Mouse (Mus musculus): ENCODE measurements at regions not wholly inside any gene's neighbourhood (a gene's known extent, or its start where the extent isn't known, plus 50 kb on each side); places are given as distances from the start of the nearest gene placed in this dataset.
A peak's percentile ranks its signal among the peaks of the same experiment; 100 is the strongest.

DNA sequence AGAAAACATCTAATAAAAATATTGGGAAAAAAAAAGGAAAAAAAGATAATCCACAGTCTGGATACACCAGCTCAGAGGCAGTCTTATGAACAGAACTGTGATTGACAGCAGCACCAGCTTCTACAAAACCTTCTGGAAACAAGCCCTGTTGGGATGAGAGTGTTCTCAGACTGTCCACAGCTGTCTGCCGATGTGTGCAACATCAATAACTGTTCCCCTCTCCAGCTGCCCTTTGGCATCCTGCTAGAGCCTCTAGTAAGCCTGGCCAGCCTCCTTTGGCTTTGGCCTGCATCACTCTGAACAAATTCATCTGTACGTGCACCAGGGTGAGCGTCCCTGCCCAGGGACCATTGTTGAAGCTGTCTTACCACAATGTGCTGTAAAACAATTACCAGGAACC, 137.0 kb upstream of the Irs2 start:
- H3K27me3 ChIP-seq = no peaks in the 10 kb centered on the region
- no peaks in the 10 kb centered on the region for H3K9me3 ChIP-seq
- H3K9ac ChIP-seq = no peak overlapping the region
- H3K4me2 ChIP-seq = no peak overlapping the region
- ATAC-seq (ENCODE audit: borderline replicate concordance, extremely low read depth, low FRiP score, low TSS enrichment) = no peak
- no peaks in the 10 kb centered on the region for H3K36me3 ChIP-seq
- H3K4me3 ChIP-seq = no peak overlapping the region
- H3K4me1 ChIP-seq = no peaks in the 10 kb centered on the region
- WGBS = 58% methylated on average over 3 of the region's 3 CpGs
- H3K27ac ChIP-seq = no peak overlapping the region

DNA sequence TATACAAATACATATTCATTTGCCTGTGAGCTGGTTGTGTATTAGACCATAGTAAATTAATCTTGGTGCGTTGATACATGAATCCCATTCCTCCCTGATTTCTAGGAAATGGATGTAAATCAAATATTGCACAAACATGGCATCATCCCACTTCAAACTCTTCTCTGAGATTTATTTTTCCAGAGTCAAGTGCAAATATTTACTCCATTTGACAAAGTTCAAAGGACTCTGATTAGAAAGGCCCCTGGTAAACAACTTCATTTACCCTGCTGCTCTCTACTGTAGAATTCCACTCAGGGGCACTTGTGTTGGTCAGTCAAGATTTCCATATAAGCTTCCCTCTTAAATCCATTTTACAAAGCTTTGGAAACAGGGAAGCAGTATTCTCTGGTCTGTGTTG, 132.3 kb upstream of the Irs2 start:
- no peaks in the 10 kb centered on the region for H3K36me3 ChIP-seq
- no peak overlapping the region for H3K4me3 ChIP-seq
- no peaks in the 10 kb centered on the region for H3K9me3 ChIP-seq
- H3K27me3 ChIP-seq = no peaks in the 10 kb centered on the region
- WGBS = 63% methylated on average over 1 of the region's 1 CpGs
- no peak overlapping the region for H3K4me2 ChIP-seq
- H3K4me1 ChIP-seq = no peaks in the 10 kb centered on the region
- no peak overlapping the region for H3K9ac ChIP-seq
- H3K27ac ChIP-seq = no peak overlapping the region
- ATAC-seq (ENCODE audit: borderline replicate concordance, extremely low read depth, low FRiP score, low TSS enrichment) = no peak

DNA sequence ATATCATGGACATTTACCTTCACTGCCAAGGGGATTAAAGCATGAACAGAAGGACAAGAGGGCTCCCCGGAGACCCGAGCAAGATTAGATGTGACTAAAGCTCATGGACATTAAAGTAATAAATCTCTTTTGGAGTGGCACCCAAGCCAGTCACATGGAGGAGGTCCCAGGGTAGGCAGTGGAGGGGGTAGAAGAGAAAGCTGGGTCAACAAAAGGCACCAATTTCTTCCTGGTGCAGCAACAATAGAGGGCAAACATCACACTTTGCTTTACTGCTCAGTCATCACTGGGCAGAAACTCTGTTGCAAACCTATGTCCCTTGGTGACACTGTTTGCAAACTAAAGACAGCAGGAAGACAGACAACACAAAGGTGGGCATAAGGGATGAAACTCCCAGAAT, 131.0 kb upstream of the Irs2 start:
- ATAC-seq (ENCODE audit: borderline replicate concordance, extremely low read depth, low FRiP score, low TSS enrichment) = no peak
- H3K36me3 ChIP-seq = no peaks in the 10 kb centered on the region
- no peak overlapping the region for H3K27ac ChIP-seq
- WGBS = 42% methylated on average over 2 of the region's 2 CpGs
- no peaks in the 10 kb centered on the region for H3K4me1 ChIP-seq
- H3K9ac ChIP-seq = no peak overlapping the region
- no peaks in the 10 kb centered on the region for H3K9me3 ChIP-seq
- no peak overlapping the region for H3K4me2 ChIP-seq
- no peaks in the 10 kb centered on the region for H3K27me3 ChIP-seq
- H3K4me3 ChIP-seq = no peak overlapping the region

DNA sequence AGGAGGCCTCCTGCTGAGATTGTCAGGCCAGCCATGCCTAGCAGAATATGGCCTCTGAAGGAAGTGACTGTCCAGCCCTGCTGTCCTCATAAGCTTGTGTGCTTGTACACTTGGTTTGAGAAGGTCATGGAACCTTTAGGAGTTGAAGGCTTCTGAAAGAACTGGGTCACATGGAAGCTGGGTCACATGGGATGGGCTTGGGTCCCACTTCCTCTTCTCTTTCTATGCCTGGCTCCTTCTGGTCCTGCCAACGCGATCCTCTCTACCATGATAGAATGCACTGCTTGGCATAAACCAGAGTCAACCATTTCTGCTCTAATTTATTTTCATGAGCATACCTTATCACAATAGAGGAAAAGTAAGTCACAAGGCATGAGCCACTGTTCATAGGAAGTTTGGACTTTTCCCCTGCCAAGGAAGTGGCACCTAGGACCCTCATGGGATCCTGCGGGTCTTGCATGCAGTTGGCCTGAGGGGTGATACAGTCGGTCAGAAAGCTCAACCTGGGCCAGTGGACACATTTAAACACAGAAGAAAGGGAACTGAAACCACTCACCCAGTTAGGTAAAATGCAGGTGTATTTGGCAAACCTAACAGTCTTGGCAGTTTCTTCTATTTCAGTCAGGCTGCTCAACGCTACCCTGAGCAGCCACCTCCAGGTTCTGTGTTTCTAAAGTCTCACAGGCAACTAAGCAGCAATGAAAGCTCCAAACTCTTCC, 130.2 kb upstream of the Irs2 start:
- Histone ChIP-seq H3K9me3 (no peaks in the 10 kb centered on the region), H3K4me1 (no peaks in the 10 kb centered on the region), H3K27me3 (no peaks in the 10 kb centered on the region), H3K27ac (no peak overlapping the region), H3K4me2 (no peak overlapping the region), H3K36me3 (no peaks in the 10 kb centered on the region), H3K9ac (no peak overlapping the region), H3K4me3 (no peak overlapping the region)
- no peak for ATAC-seq (ENCODE audit: borderline replicate concordance, extremely low read depth, low FRiP score, low TSS enrichment)
- WGBS = 90% methylated on average over 5 of the region's 5 CpGs

DNA sequence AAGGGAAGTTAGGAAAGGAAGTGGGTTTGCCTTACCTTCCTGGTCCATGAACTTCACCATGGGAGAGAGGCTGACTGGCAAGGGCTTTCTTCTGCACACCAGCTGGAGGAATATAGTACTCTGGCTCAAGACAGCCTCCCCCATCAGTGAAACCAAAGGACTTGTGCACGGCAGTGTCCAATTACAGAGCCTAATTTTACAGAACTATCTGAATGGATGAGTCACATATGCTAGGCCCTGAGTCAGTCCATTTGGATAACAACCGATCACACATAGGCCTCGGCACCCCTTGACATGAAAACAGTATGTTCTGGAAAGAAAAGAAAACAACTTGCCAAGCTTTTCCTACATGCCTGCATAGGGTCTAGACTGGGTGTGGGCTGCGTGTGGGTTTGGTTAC, 128.3 kb upstream of the Irs2 start:
- Histone ChIP-seq H3K4me2 (no peak overlapping the region), H3K36me3 (no peaks in the 10 kb centered on the region), H3K9ac (no peak overlapping the region), H3K4me3 (no peak overlapping the region), H3K27me3 (no peaks in the 10 kb centered on the region), H3K9me3 (no peaks in the 10 kb centered on the region), H3K4me1 (no peaks in the 10 kb centered on the region), H3K27ac (no peak overlapping the region)
- no peak for ATAC-seq (ENCODE audit: borderline replicate concordance, extremely low read depth, low FRiP score, low TSS enrichment)
- 80% methylated on average over 4 of the region's 4 CpGs for WGBS

DNA sequence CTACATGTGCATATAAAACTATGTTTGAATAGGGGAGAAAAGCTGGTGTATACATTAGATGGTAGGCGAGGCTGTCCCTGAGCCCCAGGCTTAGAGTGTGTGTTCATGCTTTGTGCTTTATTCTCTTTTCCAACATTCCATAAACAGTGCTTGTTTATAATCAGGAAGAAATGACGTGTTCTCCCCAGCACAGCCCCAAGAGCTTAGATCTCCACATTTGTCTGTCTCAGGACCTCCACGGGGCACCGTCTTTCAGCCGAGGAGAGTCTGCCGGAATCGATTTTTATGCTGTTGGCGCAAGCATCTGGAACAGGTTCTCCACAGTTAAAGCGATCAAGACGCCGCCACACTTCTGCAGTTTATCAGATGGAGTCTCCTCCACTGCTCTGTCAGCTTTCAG, 126.9 kb upstream of the Irs2 start:
- no peak overlapping the region for H3K27ac ChIP-seq
- no peaks in the 10 kb centered on the region for H3K27me3 ChIP-seq
- peak; percentile 65; the same call in 1 of the 2 replicates for ATAC-seq (ENCODE audit: borderline replicate concordance, extremely low read depth, low FRiP score, low TSS enrichment)
- H3K9me3 ChIP-seq = no peaks in the 10 kb centered on the region
- no peak overlapping the region for H3K4me3 ChIP-seq
- 62% methylated on average over 11 of the region's 11 CpGs for WGBS
- H3K9ac ChIP-seq = no peak overlapping the region
- no peaks in the 10 kb centered on the region for H3K4me1 ChIP-seq
- no peaks in the 10 kb centered on the region for H3K36me3 ChIP-seq
- no peak overlapping the region for H3K4me2 ChIP-seq

DNA sequence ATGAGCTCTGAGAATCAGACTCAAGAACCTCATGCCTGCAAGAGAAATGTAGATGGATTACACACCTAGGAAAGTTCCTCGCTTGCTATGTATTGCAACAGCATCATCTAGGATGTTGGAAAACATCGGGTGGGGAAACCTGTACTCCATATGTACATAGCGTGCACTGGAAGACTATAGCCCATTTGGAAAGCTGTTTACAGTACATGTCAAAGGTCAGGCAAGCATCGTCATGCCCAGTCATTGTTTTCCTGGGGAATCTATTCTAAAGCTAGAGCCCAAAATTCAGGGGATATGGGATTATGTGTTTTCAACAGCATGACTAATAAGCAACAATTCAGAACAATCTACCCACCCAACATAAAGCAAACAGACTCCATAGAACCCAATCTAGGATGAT, 126.3 kb upstream of the Irs2 start:
- H3K4me1 ChIP-seq = no peaks in the 10 kb centered on the region
- no peaks in the 10 kb centered on the region for H3K36me3 ChIP-seq
- 80% methylated on average over 4 of the region's 4 CpGs for WGBS

DNA sequence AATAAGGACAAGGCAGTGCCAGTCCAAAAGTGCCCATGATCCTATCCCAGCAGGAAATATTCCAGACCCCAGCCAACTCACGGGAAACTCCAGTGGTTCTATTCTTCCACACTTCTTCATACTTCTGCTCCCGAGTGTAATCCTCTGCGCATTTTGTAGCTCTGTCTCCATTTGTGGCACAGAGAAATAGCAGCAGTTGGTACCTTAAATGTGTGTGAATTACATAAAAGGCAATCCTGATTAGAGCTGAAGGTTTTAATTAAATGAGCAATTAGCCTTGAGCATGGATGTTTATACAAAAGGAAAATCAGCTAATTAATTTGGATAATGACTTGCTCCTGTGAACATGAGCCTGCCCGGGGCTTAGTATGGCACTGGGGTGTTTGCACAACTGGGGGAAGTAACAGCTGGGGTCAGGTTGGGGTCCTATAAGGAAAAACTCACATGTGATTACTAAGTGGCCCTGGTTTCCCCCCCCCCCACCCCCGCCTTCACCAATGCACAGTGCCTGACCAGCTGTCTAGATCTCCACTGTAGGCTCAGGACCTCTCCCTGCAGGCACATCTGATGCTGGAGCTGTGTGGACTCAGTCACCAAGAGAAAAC, 110.9 kb upstream of the Irs2 start:
- no peak overlapping the region for H3K9ac ChIP-seq
- H3K27me3 ChIP-seq = no peaks in the 10 kb centered on the region
- H3K4me3 ChIP-seq = no peak overlapping the region
- no peak overlapping the region for H3K4me2 ChIP-seq
- no peaks in the 10 kb centered on the region for H3K36me3 ChIP-seq
- no peaks in the 10 kb centered on the region for H3K9me3 ChIP-seq
- H3K4me1 ChIP-seq = no peaks in the 10 kb centered on the region
- ATAC-seq (ENCODE audit: borderline replicate concordance, extremely low read depth, low FRiP score, low TSS enrichment) = no peak
- 58% methylated on average over 5 of the region's 5 CpGs for WGBS
- no peak overlapping the region for H3K27ac ChIP-seq

More for the DNA sequence above, 126.3 kb upstream of the Irs2 start:
- no peak for ATAC-seq (ENCODE audit: borderline replicate concordance, extremely low read depth, low FRiP score, low TSS enrichment)
- H3K9ac ChIP-seq = no peak overlapping the region
- H3K4me2 ChIP-seq = no peak overlapping the region
- no peaks in the 10 kb centered on the region for H3K27me3 ChIP-seq
- no peaks in the 10 kb centered on the region for H3K9me3 ChIP-seq
- H3K27ac ChIP-seq = no peak overlapping the region
- no peak overlapping the region for H3K4me3 ChIP-seq

DNA sequence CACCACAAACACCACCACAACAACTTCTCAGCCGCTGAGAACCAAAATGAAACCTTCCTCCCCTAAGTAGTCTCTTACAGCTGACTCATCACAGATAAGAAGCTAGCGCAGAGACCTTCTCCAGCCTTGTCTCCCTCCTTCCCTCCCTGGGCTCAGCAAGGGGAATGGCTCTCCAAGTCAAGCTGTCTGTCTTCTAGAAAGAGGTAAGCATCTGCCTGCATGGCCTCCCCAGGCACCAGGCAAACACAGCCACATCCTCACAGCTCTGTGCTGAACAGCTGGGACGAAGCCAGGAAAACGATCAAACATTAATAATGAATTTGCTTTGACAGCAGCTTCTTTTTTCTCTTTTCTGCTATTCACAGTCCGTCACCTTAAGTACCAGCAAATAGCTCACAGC, 108.3 kb upstream of the Irs2 start:
- ATAC-seq (ENCODE audit: borderline replicate concordance, extremely low read depth, low FRiP score, low TSS enrichment) = no peak

DNA sequence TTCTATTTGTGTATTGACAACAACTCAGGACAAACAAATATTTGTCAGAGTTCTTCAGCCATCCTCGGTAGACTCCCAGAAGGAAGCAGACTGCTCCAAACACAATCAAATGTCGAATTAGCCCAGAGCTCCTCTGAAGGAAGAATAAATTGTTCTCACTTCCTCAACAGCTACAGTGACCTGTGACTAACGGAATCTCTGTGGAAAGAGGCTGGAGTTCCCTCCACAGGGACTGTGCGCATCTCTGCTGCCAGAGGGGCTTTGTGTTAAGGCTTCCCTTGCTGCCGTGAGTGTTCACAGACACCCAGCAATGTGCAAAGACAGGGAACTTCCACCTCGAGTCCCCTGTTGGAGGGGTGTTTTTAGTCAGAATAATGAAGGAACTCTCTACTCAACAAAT, 107.0 kb upstream of the Irs2 start:
- no peak overlapping the region for H3K4me2 ChIP-seq
- 18% methylated on average over 6 of the region's 6 CpGs for WGBS

More for the DNA sequence above, 108.3 kb upstream of the Irs2 start:
- no peaks in the 10 kb centered on the region for H3K27me3 ChIP-seq
- WGBS = 52% methylated on average over 5 of the region's 5 CpGs
- H3K27ac ChIP-seq = no peak overlapping the region
- no peak overlapping the region for H3K4me2 ChIP-seq
- H3K9ac ChIP-seq = no peak overlapping the region
- no peaks in the 10 kb centered on the region for H3K4me1 ChIP-seq
- no peaks in the 10 kb centered on the region for H3K36me3 ChIP-seq
- H3K9me3 ChIP-seq = no peaks in the 10 kb centered on the region
- no peak overlapping the region for H3K4me3 ChIP-seq

DNA sequence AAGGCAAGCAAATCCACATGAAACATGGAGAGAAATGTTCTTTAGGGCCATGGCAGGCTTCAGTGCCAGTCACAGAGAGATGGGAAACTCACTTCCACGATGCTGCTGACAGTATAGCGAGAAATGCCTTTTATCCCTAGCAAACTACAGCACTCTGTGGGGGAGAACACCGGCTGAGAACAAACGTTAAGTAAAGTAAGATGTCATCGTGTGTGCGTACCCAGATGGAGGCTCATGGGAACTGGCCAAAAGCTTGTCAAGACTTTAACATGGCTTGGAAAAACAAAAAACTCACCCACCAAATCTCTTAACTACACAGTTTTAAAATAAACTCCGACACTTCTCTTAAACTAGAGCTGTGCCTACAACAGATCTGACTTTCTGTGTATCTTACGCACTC, 106.3 kb upstream of the Irs2 start:
- no peaks in the 10 kb centered on the region for H3K27me3 ChIP-seq
- H3K9ac ChIP-seq = no peak overlapping the region
- no peak overlapping the region for H3K27ac ChIP-seq
- 31% methylated on average over 8 of the region's 8 CpGs for WGBS
- H3K4me2 ChIP-seq = no peak overlapping the region
- H3K4me3 ChIP-seq = no peak overlapping the region
- H3K9me3 ChIP-seq = no peaks in the 10 kb centered on the region
- H3K4me1 ChIP-seq = no peaks in the 10 kb centered on the region
- no peaks in the 10 kb centered on the region for H3K36me3 ChIP-seq
- ATAC-seq (ENCODE audit: borderline replicate concordance, extremely low read depth, low FRiP score, low TSS enrichment) = no peak

More for the DNA sequence above, 107.0 kb upstream of the Irs2 start:
- Histone ChIP-seq H3K9me3 (no peaks in the 10 kb centered on the region), H3K36me3 (no peaks in the 10 kb centered on the region), H3K4me3 (no peak overlapping the region), H3K27me3 (no peaks in the 10 kb centered on the region), H3K4me1 (no peaks in the 10 kb centered on the region), H3K9ac (no peak overlapping the region), H3K27ac (no peak overlapping the region)
- ATAC-seq (ENCODE audit: borderline replicate concordance, extremely low read depth, low FRiP score, low TSS enrichment) = no peak

DNA sequence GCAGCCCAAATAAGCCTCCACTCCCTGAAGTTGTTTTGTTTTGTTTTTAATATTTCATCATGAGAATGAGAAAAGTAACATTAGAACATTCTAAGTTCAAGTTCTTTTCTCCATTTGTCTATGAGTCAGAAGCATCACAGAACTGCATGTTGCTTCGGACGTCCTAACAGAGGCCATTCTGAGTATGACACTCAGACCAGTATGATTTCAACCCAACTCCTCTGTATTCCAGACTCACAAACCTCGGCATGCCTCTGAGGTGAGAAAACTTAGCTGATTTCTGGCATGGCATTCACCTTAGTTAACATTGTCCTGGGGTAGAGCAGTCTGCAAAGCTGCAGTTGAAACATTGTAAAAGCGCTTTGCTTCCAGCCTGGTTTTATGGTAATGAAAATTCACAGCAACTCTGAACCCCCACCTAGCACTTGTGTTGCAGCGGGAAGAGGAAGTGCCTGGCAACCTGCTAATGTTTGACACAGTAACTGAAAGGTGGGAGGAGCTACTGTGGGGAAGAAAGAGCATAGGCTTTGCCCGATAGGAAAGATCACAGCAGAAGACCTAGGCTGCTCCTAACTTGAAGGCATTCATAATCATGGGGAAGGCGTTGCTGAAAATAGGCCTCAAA, 104.8 kb upstream of the Irs2 start:
- no peak; the same call in 1 of the 2 replicates for ATAC-seq (ENCODE audit: borderline replicate concordance, extremely low read depth, low FRiP score, low TSS enrichment)
- H3K27me3 ChIP-seq = no peaks in the 10 kb centered on the region
- no peaks in the 10 kb centered on the region for H3K4me1 ChIP-seq
- no peak overlapping the region for H3K27ac ChIP-seq
- H3K4me2 ChIP-seq = no peak overlapping the region
- no peaks in the 10 kb centered on the region for H3K9me3 ChIP-seq
- WGBS = 55% methylated on average over 7 of the region's 7 CpGs
- H3K36me3 ChIP-seq = no peaks in the 10 kb centered on the region
- H3K9ac ChIP-seq = no peak overlapping the region
- no peak overlapping the region for H3K4me3 ChIP-seq

All from lung, embryonic 15.5 days (tissue).